Mouse (Mus musculus): ENCODE results near the gene Pdhb. TPM values are rescaled to one million over a fixed set of nuclear protein-coding genes. Genes with fewer than 3 reads are reported as not detected.

The Pdhb gene
- polyA plus RNA-seq, 1 experiment = 127 TPM

GRCm38 (mm10) chr14:8218238-8218637 is 45.4 kb upstream of the Pdhb start:
- peaks cover 3% of the 10 kb centered on the region for H3K36me3 ChIP-seq (ENCODE audit: control insufficient read depth, insufficient read depth)
- TF ChIP-seq MAX (IDR thresholded peaks at IDR 0.05) = no peak
- H3ac ChIP-seq (ENCODE audit: control insufficient read depth, insufficient read length, low read depth) = no peak overlapping the region
- H3K4me3 ChIP-seq (ENCODE audit: insufficient read depth, poor library complexity, severe bottlenecking) = no peak overlapping the region
- peaks cover 1% of the 10 kb centered on the region for H3K79me3 ChIP-seq (ENCODE audit: low read depth)
- H3K27me3 ChIP-seq (ENCODE audit: control insufficient read depth, insufficient read depth, insufficient read length) = no peaks in the 10 kb centered on the region
- peaks cover 12% of the 10 kb centered on the region for H3K79me2 ChIP-seq (ENCODE audit: control insufficient read depth, insufficient read depth)

DNA sequence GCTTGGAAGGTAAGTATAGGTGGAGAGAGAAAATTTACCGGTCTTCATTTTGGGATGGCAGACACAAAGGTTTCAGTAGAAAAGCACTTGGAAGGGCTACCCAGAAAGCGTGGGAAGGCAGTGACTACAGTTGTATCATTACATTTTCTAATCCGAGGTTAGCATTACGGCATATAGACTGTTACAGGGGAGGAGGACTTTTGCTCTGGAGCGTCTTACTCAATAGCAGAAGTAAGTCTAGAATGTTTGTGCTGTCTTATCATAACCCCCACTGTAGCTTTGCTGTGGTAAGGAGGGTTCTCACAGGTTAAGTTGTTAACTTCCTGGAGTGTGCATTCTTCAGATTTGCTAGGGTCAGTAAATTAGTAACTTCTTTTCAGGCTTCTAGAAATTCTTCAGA is 43.3 kb upstream of the Pdhb start:
- TF ChIP-seq CEBPB (IDR thresholded peaks at IDR 0.05; ENCODE audit: low read depth) (no peak), USF1 (IDR thresholded peaks at IDR 0.05; ENCODE audit: low read depth) (no peak), MYOD1 (IDR thresholded peaks at IDR 0.05; ENCODE audit: control insufficient read depth, insufficient read length, low read depth) (no peak), MAX (IDR thresholded peaks at IDR 0.05) (no peak), CTCF (IDR thresholded peaks at IDR 0.05; ENCODE audit: control insufficient read depth, insufficient read depth, insufficient read length) (no peak), MYOG (IDR thresholded peaks at IDR 0.05; ENCODE audit: control insufficient read depth, extremely low read depth, insufficient read length) (no peak), FOSL1 (IDR thresholded peaks at IDR 0.05; ENCODE audit: insufficient read depth, low read length, poor library complexity, severe bottlenecking) (no peak)
- no peak overlapping the region for H3K4me3 ChIP-seq (ENCODE audit: insufficient read depth, poor library complexity, severe bottlenecking)
- peaks cover 12% of the 10 kb centered on the region for H3K79me2 ChIP-seq (ENCODE audit: control insufficient read depth, insufficient read depth)
- H3K36me3 ChIP-seq (ENCODE audit: control insufficient read depth, insufficient read depth) = no peaks in the 10 kb centered on the region
- H3ac ChIP-seq (ENCODE audit: control insufficient read depth, insufficient read length, low read depth) = no peak overlapping the region
- no peaks in the 10 kb centered on the region for H3K27me3 ChIP-seq (ENCODE audit: control insufficient read depth, insufficient read depth, insufficient read length)
- peaks cover 1% of the 10 kb centered on the region for H3K79me3 ChIP-seq (ENCODE audit: low read depth)

DNA sequence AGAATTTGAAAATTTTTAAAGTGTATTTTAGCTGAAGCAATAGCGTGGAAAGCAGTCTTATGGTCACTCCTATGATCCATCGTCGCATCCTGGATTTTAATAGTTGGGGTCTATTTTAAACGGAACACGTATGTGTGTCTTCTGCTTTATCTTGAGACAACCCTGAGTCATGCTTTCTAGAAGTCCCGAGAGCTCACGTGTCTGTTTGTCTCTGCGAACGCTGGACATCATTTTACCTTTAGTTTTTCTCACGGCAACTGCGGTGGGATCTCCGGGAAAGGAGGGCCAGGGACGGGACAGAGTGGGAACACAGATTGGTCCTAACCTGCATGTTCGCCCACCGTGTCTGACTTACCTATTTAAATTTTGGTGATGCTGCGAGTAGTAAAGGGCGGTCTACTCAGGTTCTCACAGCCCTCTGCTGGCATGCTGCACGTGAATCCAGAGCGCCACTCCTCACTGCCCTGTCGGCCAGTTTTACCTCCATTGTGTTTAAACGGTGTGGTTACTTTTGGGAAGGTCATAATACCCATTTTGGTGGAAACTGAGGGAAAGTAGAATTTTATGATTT is 42.5 kb upstream of the Pdhb start:
- Histone ChIP-seq H3K36me3 (ENCODE audit: control insufficient read depth, insufficient read depth) (no peaks in the 10 kb centered on the region), H3ac (ENCODE audit: control insufficient read depth, insufficient read length, low read depth) (no peak overlapping the region), H3K27me3 (ENCODE audit: control insufficient read depth, insufficient read depth, insufficient read length) (no peaks in the 10 kb centered on the region), H3K79me3 (ENCODE audit: low read depth) (peaks cover 1% of the 10 kb centered on the region), H3K4me3 (ENCODE audit: insufficient read depth, poor library complexity, severe bottlenecking) (no peak overlapping the region), H3K79me2 (ENCODE audit: control insufficient read depth, insufficient read depth) (peaks cover 12% of the 10 kb centered on the region)
- TF ChIP-seq CEBPB (IDR thresholded peaks at IDR 0.05; ENCODE audit: low read depth) = no peak

- TF ChIP-seq MYOG (IDR thresholded peaks at IDR 0.05; ENCODE audit: control insufficient read depth, extremely low read depth, insufficient read length) (no peak), MYOD1 (IDR thresholded peaks at IDR 0.05; ENCODE audit: control insufficient read depth, insufficient read length, low read depth) (no peak)
- H3K79me2 ChIP-seq (ENCODE audit: control insufficient read depth, insufficient read depth) = peaks cover 12% of the 10 kb centered on the region
- peak overlapping the region; percentile 57 for H3K4me3 ChIP-seq (ENCODE audit: insufficient read depth, poor library complexity, severe bottlenecking)
- no peaks in the 10 kb centered on the region for H3K27me3 ChIP-seq (ENCODE audit: control insufficient read depth, insufficient read depth, insufficient read length)
- H3K36me3 ChIP-seq (ENCODE audit: control insufficient read depth, insufficient read depth) = no peaks in the 10 kb centered on the region
- peak overlapping the region; percentile 89 for H3ac ChIP-seq (ENCODE audit: control insufficient read depth, insufficient read length, low read depth)
- peaks cover 1% of the 10 kb centered on the region for H3K79me3 ChIP-seq (ENCODE audit: low read depth)
Measured at GRCm38 (mm10) chr14:8214299-8215207, 41.7 kb upstream of the Pdhb start.

DNA sequence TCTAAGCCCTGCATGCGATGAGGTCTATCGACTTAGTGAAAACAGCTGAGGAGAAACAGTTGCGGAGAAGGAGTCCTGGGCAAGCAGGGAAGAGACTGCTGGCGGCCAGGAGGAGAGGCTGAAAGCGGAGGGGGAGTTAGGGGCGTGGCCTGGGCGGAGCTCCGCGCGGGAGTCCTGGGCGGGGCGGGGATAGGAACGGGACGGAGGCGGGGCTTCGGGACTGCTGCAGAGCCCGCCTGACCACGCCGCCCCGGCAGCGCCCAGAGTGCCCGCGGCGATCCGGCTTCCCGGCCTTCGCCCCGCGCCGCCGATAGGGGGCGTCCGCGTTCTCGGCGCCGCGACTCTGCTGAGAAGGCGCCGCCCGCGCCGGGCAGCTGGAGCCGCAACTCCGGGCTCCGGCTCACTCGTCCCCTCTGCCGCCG is 41.0 kb upstream of the Pdhb start, which contains the start of gene Kctd6:
Kctd6 (plus strand) TSS at position 338 of the 422 bp plus-strand sequence.
- peaks cover 1% of the 10 kb centered on the region for H3K79me3 ChIP-seq (ENCODE audit: low read depth)
- H3ac ChIP-seq (ENCODE audit: control insufficient read depth, insufficient read length, low read depth) = peak within 1 kb of the TSS; percentile 89
- H3K36me3 ChIP-seq (ENCODE audit: control insufficient read depth, insufficient read depth) = no peaks in the 10 kb centered on the region
- peak within 1 kb of the TSS; percentile 57 for H3K4me3 ChIP-seq (ENCODE audit: insufficient read depth, poor library complexity, severe bottlenecking)
- no peak for TF ChIP-seq USF1 (IDR thresholded peaks at IDR 0.05; ENCODE audit: low read depth)
- TF ChIP-seq CTCF (IDR thresholded peaks at IDR 0.05; ENCODE audit: control insufficient read depth, insufficient read depth, insufficient read length) = peak; percentile 95
- H3K27me3 ChIP-seq (ENCODE audit: control insufficient read depth, insufficient read depth, insufficient read length) = no peaks in the 10 kb centered on the region
- H3K79me2 ChIP-seq (ENCODE audit: control insufficient read depth, insufficient read depth) = peaks cover 12% of the 10 kb centered on the region

GRCm38 (mm10) chr14:8212996-8213395 is 40.2 kb upstream of the Pdhb start:
- H3K79me3 ChIP-seq (ENCODE audit: low read depth) = no peaks in the 10 kb centered on the region
- peaks cover 12% of the 10 kb centered on the region for H3K79me2 ChIP-seq (ENCODE audit: control insufficient read depth, insufficient read depth)
- no peaks in the 10 kb centered on the region for H3K36me3 ChIP-seq (ENCODE audit: control insufficient read depth, insufficient read depth)
- no peak overlapping the region for H3ac ChIP-seq (ENCODE audit: control insufficient read depth, insufficient read length, low read depth)
- no peaks in the 10 kb centered on the region for H3K27me3 ChIP-seq (ENCODE audit: control insufficient read depth, insufficient read depth, insufficient read length)
- TF ChIP-seq MYOG (IDR thresholded peaks at IDR 0.05; ENCODE audit: control insufficient read depth, extremely low read depth, insufficient read length) (no peak), CEBPB (IDR thresholded peaks at IDR 0.05; ENCODE audit: low read depth) (no peak), CTCF (IDR thresholded peaks at IDR 0.05; ENCODE audit: control insufficient read depth, insufficient read depth, insufficient read length) (no peak), MYOD1 (IDR thresholded peaks at IDR 0.05; ENCODE audit: control insufficient read depth, insufficient read length, low read depth) (no peak), MAX (IDR thresholded peaks at IDR 0.05) (no peak), USF1 (IDR thresholded peaks at IDR 0.05; ENCODE audit: low read depth) (no peak), FOSL1 (IDR thresholded peaks at IDR 0.05; ENCODE audit: insufficient read depth, low read length, poor library complexity, severe bottlenecking) (no peak)
- no peak overlapping the region for H3K4me3 ChIP-seq (ENCODE audit: insufficient read depth, poor library complexity, severe bottlenecking)

Data from C2C12 (cell line).